14 mouse cellular contexts compared by ENCODE assay signal in the genomic region with DNA sequence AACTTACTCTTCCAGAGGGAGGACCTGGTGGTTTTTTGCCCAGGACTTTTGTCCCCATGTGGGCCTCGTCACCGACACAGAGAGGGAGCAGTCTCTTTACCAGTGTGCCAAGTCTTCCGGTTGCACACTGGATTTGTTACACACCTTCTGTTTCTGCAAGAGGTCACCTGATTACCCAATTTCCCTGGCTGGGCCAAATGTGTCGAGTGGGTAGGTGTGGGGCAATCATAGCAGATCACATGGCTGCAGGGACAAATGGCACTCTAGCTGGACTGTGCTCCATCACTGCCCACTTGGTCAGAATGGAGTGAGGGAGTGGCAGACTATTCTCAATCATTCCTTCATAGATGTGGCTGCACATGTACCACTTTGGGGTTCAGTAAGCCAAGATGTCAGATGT.
"Had no signal": no experiment of that assay in that cellular context is flagged by ENCODE, and none has a peak within 500 bp of the region (broad histone marks: within the 10 kb centered on the region; RNA-seq: fewer than 3 reads in every experiment).

No protein-coding gene starts in this region.

- H3K4me3 ChIP-seq: layer of hippocampus, adult 2 months; limb, embryonic 13.5 days; liver, embryonic 13.5 days; midbrain, embryonic 13.5 days had no signal

- H3K36me3 ChIP-seq: limb, embryonic 13.5 days; liver, embryonic 13.5 days; midbrain, embryonic 13.5 days had no signal

- H3K27me3 ChIP-seq: limb, embryonic 13.5 days; liver, embryonic 13.5 days; midbrain, embryonic 13.5 days had no signal

- H3K9me3 ChIP-seq: limb, embryonic 13.5 days; liver, embryonic 13.5 days; midbrain, embryonic 13.5 days had no signal

- H3K9ac ChIP-seq: limb, embryonic 13.5 days; liver, embryonic 13.5 days; lung, embryonic 14.5 days; midbrain, embryonic 13.5 days had no signal

- DNase-seq: kidney, adult 11 months; kidney, adult 9 months; kidney, postnatal 10 days; kidney, postnatal 4 days; left cerebral cortex, postnatal 4 days; liver, embryonic 13.5 days; lung, embryonic 14.5 days; right cerebral cortex, postnatal 14 days; thymus, adult 18-20 months; thymus, postnatal 14 days had no signal

- H3K4me1 ChIP-seq: limb, embryonic 13.5 days; liver, embryonic 13.5 days; midbrain, embryonic 13.5 days had no signal

- ATAC-seq: midbrain, embryonic 13.5 days had no signal

- H3K4me2 ChIP-seq: limb, embryonic 13.5 days; liver, embryonic 13.5 days; lung, embryonic 14.5 days; midbrain, embryonic 13.5 days had no signal

- H3K27ac ChIP-seq: layer of hippocampus, adult 2 months; limb, embryonic 13.5 days; liver, embryonic 13.5 days; macrophage; midbrain, embryonic 13.5 days had no signal
